Mouse (Mus musculus) olfactory bulb, adult 2 months (tissue): ENCODE measurements around the gene Med29. TPM values are rescaled to one million over a fixed set of nuclear protein-coding genes. Genes with fewer than 3 reads are reported as not detected.

Experiments
- H3K27ac ChIP-seq: fragments of 200-500 bp; 2 replicates; pipeline ENCODE4 v1.5.1; 2012; ENCODE audit warnings: low read depth, low read length; ENCODE audit not compliant: insufficient read depth
- H3K4me1 ChIP-seq: fragments of 200-500 bp; 2 replicates; pipeline ENCODE4 v1.6.1; 2012; ENCODE audit warnings: low read length; ENCODE audit not compliant: control insufficient read depth, insufficient read depth
- H3K4me3 ChIP-seq: fragments of 200-500 bp; 2 replicates; pipeline ENCODE4 v1.5.1; 2012; ENCODE audit warnings: mild to moderate bottlenecking, low read depth, low read length, moderate library complexity; ENCODE audit not compliant: insufficient read depth
- CTCF ChIP-seq: fragments of 200-500 bp; IDR thresholded peaks from 2 replicates; pipeline ENCODE4 v1.5.1; 2012; ENCODE audit warnings: low read depth, mild to moderate bottlenecking, low read length, moderate library complexity; ENCODE audit not compliant: insufficient read depth
- POLR2A ChIP-seq: fragments of 200-500 bp; IDR thresholded peaks from 2 replicates; pipeline ENCODE4 v1.6.1; 2012; ENCODE audit warnings: mild to moderate bottlenecking, low read depth, low read length, moderate library complexity; ENCODE audit not compliant: insufficient read depth
- WGBS: fragments of 180-500 bp; shearing (Covaris S2); methylation state at CpG from one replicate; pipeline ENCODE4 v1.1.7; 2018; 5-methylcytosine and 5-hydroxymethylcytosine counted together
- polyA plus RNA-seq: library from polyadenylated mRNA; stranded (reverse); fragments of >200 nt; gene quantifications from 2 replicates; pipeline ENCODE4 v1.2.4, GENCODE M21; 2012; ENCODE audit warnings: low replicate concordance; ENCODE audit not compliant: missing spikeins, insufficient read depth, insufficient read length

Gene Med29
- polyA plus RNA-seq, 1 experiment: not detected

- H3K4me3 ChIP-seq: no peak overlapping the region
- no peak overlapping the region for H3K27ac ChIP-seq
- 91% methylated on average over 9 of the region's 9 CpGs for WGBS
- peaks cover 30% of the 10 kb centered on the region for H3K4me1 ChIP-seq
- no peak for TF ChIP-seq POLR2A
- no peak for TF ChIP-seq CTCF
Observed at GRCm38 (mm10) chr7:28385196-28385595, 7.3 kb downstream of the Med29 start.

GRCm38 (mm10) chr7:28384162-28384561 lies 8.3 kb downstream of the Med29 start:
- Histone ChIP-seq H3K4me3 (no peak overlapping the region), H3K27ac (no peak overlapping the region), H3K4me1 (peaks cover 34% of the 10 kb centered on the region)
- 82% methylated on average over 6 of the region's 6 CpGs for WGBS
- TF ChIP-seq POLR2A: no peak
- TF ChIP-seq CTCF: no peak

GRCm38 (mm10) chr7:28383606-28384005 lies 8.9 kb downstream of the Med29 start:
- peaks cover 39% of the 10 kb centered on the region for H3K4me1 ChIP-seq
- no peak overlapping the region for H3K27ac ChIP-seq
- no peak for TF ChIP-seq POLR2A
- no peak for TF ChIP-seq CTCF
- no peak overlapping the region for H3K4me3 ChIP-seq
- WGBS: 79% methylated on average over 4 of the region's 4 CpGs

- Histone ChIP-seq H3K4me3 (no peak overlapping the region), H3K4me1 (peaks cover 45% of the 10 kb centered on the region), H3K27ac (peak overlapping the region; percentile 94)
- 24% methylated on average over 11 of the region's 11 CpGs for WGBS
- TF ChIP-seq POLR2A (no peak), CTCF (no peak)
Observed at GRCm38 (mm10) chr7:28382981-28383396, 9.5 kb downstream of the Med29 start.

GRCm38 (mm10) chr7:28382347-28382951 lies 10.1 kb downstream of the Med29 start:
- 29% methylated on average over 12 of the region's 12 CpGs for WGBS
- Histone ChIP-seq H3K27ac (peak overlapping the region; percentile 94), H3K4me3 (peak overlapping the region; percentile 25; the same call in 1 of the 2 replicates), H3K4me1 (peaks cover 50% of the 10 kb centered on the region)
- TF ChIP-seq CTCF: no peak
- no peak for TF ChIP-seq POLR2A

GRCm38 (mm10) chr7:28381938-28382337 lies 10.6 kb downstream of the Med29 start:
- 2% methylated on average over 20 of the region's 20 CpGs for WGBS
- no peak for TF ChIP-seq CTCF
- no peak for TF ChIP-seq POLR2A
- H3K4me3 ChIP-seq: peak overlapping the region; percentile 25

GRCm38 (mm10) chr7:28381017-28381790 lies 11.3 kb downstream of the Med29 start:
- TF ChIP-seq POLR2A: no peak
- TF ChIP-seq CTCF: no peak
- peak overlapping the region; percentile 94 for H3K27ac ChIP-seq
- H3K4me1 ChIP-seq: peaks cover 55% of the 10 kb centered on the region
- peak overlapping the region; percentile 25 for H3K4me3 ChIP-seq
- WGBS: 6% methylated on average over 30 of the region's 30 CpGs

More at GRCm38 (mm10) chr7:28381938-28382337, 10.6 kb downstream of the Med29 start:
- peak overlapping the region; percentile 94 for H3K27ac ChIP-seq
- peaks cover 51% of the 10 kb centered on the region for H3K4me1 ChIP-seq

GRCm38 (mm10) chr7:28380237-28381016 lies 12.1 kb downstream of the Med29 start, which contains the start of gene Zfp36:
Gene Zfp36, minus strand, starts transcription at chr7:28380253.
- H3K4me1 ChIP-seq: peaks cover 55% of the 10 kb centered on the region
- H3K4me3 ChIP-seq: peak within 1 kb of the TSS; percentile 52
- WGBS: 57% methylated on average over 17 of the region's 17 CpGs
- H3K27ac ChIP-seq: peak within 1 kb of the TSS; percentile 94
- TF ChIP-seq CTCF (no peak), POLR2A (no peak)
